Mouse (Mus musculus) neural tube, embryonic 13.5 days (tissue): ENCODE results near the gene Chka. TPM values are rescaled to one million over a fixed set of nuclear protein-coding genes. Genes with fewer than 3 reads are reported as not detected.

ENCODE experiments used
- ATAC-seq: fragments of 200-750 bp; cut with Nextera tagmentation; 2 replicates; pipeline ENCODE4 v1.8.0; 2017; ENCODE audit warnings: low read depth, mild to moderate bottlenecking, moderate TSS enrichment, moderate library complexity
- H3K27ac ChIP-seq: fragments of 300-500 bp; sonication (generic); replicated peaks from 2 replicates; pipeline ENCODE4 v1.5.1; 2015; ENCODE audit warnings: moderate library complexity, mild to moderate bottlenecking, inconsistent platforms
- H3K27me3 ChIP-seq: fragments of 300-500 bp; sonication (generic); 2 replicates; pipeline ENCODE4 v1.6.1; 2015; ENCODE audit warnings: mild to moderate bottlenecking, inconsistent platforms
- H3K36me3 ChIP-seq: fragments of 300-500 bp; sonication (generic); 2 replicates; pipeline ENCODE4 v1.6.1; 2015; ENCODE audit warnings: mild to moderate bottlenecking, inconsistent platforms
- H3K4me1 ChIP-seq: fragments of 300-500 bp; sonication (generic); replicated peaks from 2 replicates; pipeline ENCODE4 v1.6.1; 2015; ENCODE audit warnings: inconsistent platforms
- H3K4me2 ChIP-seq: fragments of 300-500 bp; sonication (generic); 2 replicates; pipeline ENCODE4 v1.6.1; 2015; ENCODE audit warnings: inconsistent platforms, mild to moderate bottlenecking, moderate library complexity
- H3K4me3 ChIP-seq: fragments of 300-500 bp; sonication (generic); 2 replicates; pipeline ENCODE4 v1.5.1; 2015; ENCODE audit warnings: mild to moderate bottlenecking, inconsistent platforms
- H3K9ac ChIP-seq: fragments of 300-500 bp; sonication (generic); 2 replicates; pipeline ENCODE4 v1.6.1; 2015; ENCODE audit warnings: moderate library complexity, mild to moderate bottlenecking, inconsistent platforms
- H3K9me3 ChIP-seq: fragments of 300-500 bp; sonication (generic); 2 replicates; pipeline ENCODE4 v1.6.1; 2016; ENCODE audit warnings: inconsistent platforms
- WGBS: fragments of 180-500 bp; shearing (Covaris S2); methylation state at CpG from one replicate; pipeline ENCODE4 v1.1.7; 2015; 5-methylcytosine and 5-hydroxymethylcytosine counted together
- polyA plus RNA-seq: library from polyadenylated mRNA; unstranded; fragments of >200 nt; fragmentation: Nextera tagmentation; extraction: Ambion mirVana; gene quantifications from 2 replicates; pipeline ENCODE4 v1.2.1, GENCODE M21; 2015

Gene Chka
- polyA plus RNA-seq, 1 experiment from 2014 or later, result 54.6 TPM

GRCm38 (mm10) chr19:3849251-3849650 lies 2.3 kb upstream of the Chka start:
- Histone ChIP-seq H3K9me3 (no peaks in the 10 kb centered on the region), H3K4me3 (no peak overlapping the region), H3K4me2 (no peak overlapping the region), H3K9ac (no peak overlapping the region), H3K27ac (no peak overlapping the region), H3K4me1 (peaks cover 25% of the 10 kb centered on the region), H3K36me3 (no peaks in the 10 kb centered on the region), H3K27me3 (no peaks in the 10 kb centered on the region)
- 88% methylated on average over 2 of the region's 2 CpGs for WGBS
- no peak for ATAC-seq

GRCm38 (mm10) chr19:3850076-3850475 lies 1.5 kb upstream of the Chka start:
- Histone ChIP-seq H3K27me3 (no peaks in the 10 kb centered on the region), H3K9ac (no peak overlapping the region), H3K36me3 (no peaks in the 10 kb centered on the region), H3K4me2 (no peak overlapping the region), H3K9me3 (no peaks in the 10 kb centered on the region), H3K4me3 (no peak overlapping the region), H3K27ac (no peak overlapping the region), H3K4me1 (peaks cover 33% of the 10 kb centered on the region)
- WGBS, result 48% methylated on average over 5 of the region's 5 CpGs
- no peak for ATAC-seq

GRCm38 (mm10) chr19:3850847-3851469 lies 615 bp upstream of the Chka start:
- Histone ChIP-seq H3K36me3 (no peaks in the 10 kb centered on the region), H3K9me3 (no peaks in the 10 kb centered on the region), H3K4me2 (peak overlapping the region; percentile 68), H3K4me3 (peak overlapping the region; percentile 64), H3K9ac (peak overlapping the region; percentile 62), H3K4me1 (peaks cover 41% of the 10 kb centered on the region), H3K27me3 (no peaks in the 10 kb centered on the region), H3K27ac (peak overlapping the region; percentile 73)
- WGBS, result 2% methylated on average over 19 of the region's 19 CpGs
- ATAC-seq, result peak; percentile 33

GRCm38 (mm10) chr19:3851979-3852681 lies 557 bp downstream of the Chka start:
- peak; percentile 30 for ATAC-seq
- no peaks in the 10 kb centered on the region for H3K36me3 ChIP-seq
- H3K27me3 ChIP-seq, result no peaks in the 10 kb centered on the region
- peak overlapping the region; percentile 92 for H3K9ac ChIP-seq
- H3K9me3 ChIP-seq, result no peaks in the 10 kb centered on the region
- peak overlapping the region; percentile 64 for H3K4me3 ChIP-seq
- peaks cover 49% of the 10 kb centered on the region for H3K4me1 ChIP-seq
- under 1% methylated on average over 71 of the region's 74 CpGs for WGBS
- peak overlapping the region; percentile 98 for H3K27ac ChIP-seq
- peak overlapping the region; percentile 68 for H3K4me2 ChIP-seq

GRCm38 (mm10) chr19:3853121-3853520 lies 1.5 kb downstream of the Chka start:
- no peak for ATAC-seq
- H3K9ac ChIP-seq, result 0 out of 2 replicates have a peak overlapping the region, but pooled peaks have one; percentile 92
- peaks cover 49% of the 10 kb centered on the region for H3K4me1 ChIP-seq
- H3K27ac ChIP-seq, result no peak overlapping the region
- no peaks in the 10 kb centered on the region for H3K9me3 ChIP-seq
- H3K36me3 ChIP-seq, result no peaks in the 10 kb centered on the region
- H3K27me3 ChIP-seq, result no peaks in the 10 kb centered on the region
- H3K4me2 ChIP-seq, result peak overlapping the region; percentile 68
- WGBS, result 85% methylated on average over 10 of the region's 10 CpGs
- peak overlapping the region; percentile 64 for H3K4me3 ChIP-seq

- Histone ChIP-seq H3K27ac (no peak overlapping the region), H3K9ac (no peak overlapping the region), H3K36me3 (no peaks in the 10 kb centered on the region), H3K9me3 (no peaks in the 10 kb centered on the region), H3K4me1 (peaks cover 49% of the 10 kb centered on the region), H3K4me3 (no peak overlapping the region), H3K27me3 (no peaks in the 10 kb centered on the region), H3K4me2 (peak overlapping the region; percentile 68)
- WGBS, result 84% methylated on average over 1 of the region's 1 CpGs
- ATAC-seq, result no peak
These were observed 2.3 kb downstream of the Chka start for GRCm38 (mm10) chr19:3853891-3854290.

DNA sequence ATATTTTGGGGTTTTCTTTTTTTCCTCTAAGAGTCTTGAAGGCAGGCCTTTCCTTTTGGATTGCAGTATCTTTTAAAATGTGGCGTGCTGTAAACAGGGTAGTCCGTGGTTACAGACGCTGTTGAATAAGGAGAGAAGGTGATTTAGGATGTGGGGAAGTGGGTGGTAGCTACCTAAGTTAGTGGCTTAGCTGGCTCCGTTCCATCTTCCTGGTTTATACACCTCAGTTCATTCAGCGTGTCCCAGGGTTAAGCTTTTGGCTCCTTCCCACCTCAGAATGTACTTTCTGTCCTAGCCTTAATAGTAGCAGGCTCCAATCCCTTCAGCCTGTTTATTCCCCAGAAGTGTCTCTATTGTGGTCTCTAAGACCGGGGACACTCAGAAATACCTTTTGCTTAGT lies 3.5 kb downstream of the Chka start:
- Histone ChIP-seq H3K9me3 (no peaks in the 10 kb centered on the region), H3K9ac (0 out of 2 replicates have a peak overlapping the region, but pooled peaks have one; percentile 8), H3K4me3 (no peak overlapping the region), H3K27me3 (no peaks in the 10 kb centered on the region), H3K27ac (peak overlapping the region; percentile 42), H3K4me1 (peaks cover 49% of the 10 kb centered on the region), H3K36me3 (no peaks in the 10 kb centered on the region), H3K4me2 (peak overlapping the region; percentile 30)
- ATAC-seq, result no peak
- WGBS, result 68% methylated on average over 6 of the region's 6 CpGs

DNA sequence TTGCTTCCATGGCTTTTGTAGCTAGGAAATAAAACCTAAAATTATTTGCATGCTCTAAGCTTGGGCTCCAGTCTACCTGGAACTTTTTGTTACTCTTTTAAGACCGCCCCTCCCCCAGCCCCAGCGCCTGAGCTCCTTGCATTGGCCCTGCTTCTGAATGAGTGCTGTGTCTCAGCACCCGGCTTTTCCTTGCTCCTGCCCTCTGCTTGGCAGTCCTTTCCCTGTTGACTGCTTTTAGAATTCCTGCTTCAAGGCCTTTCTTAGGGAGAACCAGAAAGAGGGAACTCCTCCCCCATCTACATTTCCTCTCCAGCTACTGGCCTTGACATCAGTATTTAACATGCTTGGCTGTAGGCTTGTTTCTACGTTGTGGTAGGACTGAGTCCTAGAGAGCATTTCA lies 4.0 kb downstream of the Chka start:
- WGBS, result 20% methylated on average over 4 of the region's 4 CpGs
- ATAC-seq, result no peak
- Histone ChIP-seq H3K4me2 (peak overlapping the region; percentile 30), H3K4me1 (peaks cover 47% of the 10 kb centered on the region), H3K36me3 (0 out of 2 replicates have a peak, but pooled peaks cover under 1% of the 10 kb centered on the region), H3K27ac (peak overlapping the region; percentile 42), H3K4me3 (no peak overlapping the region), H3K9me3 (no peaks in the 10 kb centered on the region), H3K9ac (0 out of 2 replicates have a peak overlapping the region, but pooled peaks have one; percentile 8), H3K27me3 (no peaks in the 10 kb centered on the region)

- Histone ChIP-seq H3K4me3 (no peak overlapping the region), H3K36me3 (0 out of 2 replicates have a peak, but pooled peaks cover 3% of the 10 kb centered on the region), H3K4me2 (no peak overlapping the region), H3K27me3 (no peaks in the 10 kb centered on the region), H3K27ac (no peak overlapping the region), H3K9me3 (no peaks in the 10 kb centered on the region), H3K9ac (no peak overlapping the region), H3K4me1 (peaks cover 40% of the 10 kb centered on the region)
- WGBS, result 80% methylated on average over 3 of the region's 3 CpGs
- no peak for ATAC-seq
These were observed 5.6 kb downstream of the Chka start for GRCm38 (mm10) chr19:3857220-3857619.

GRCm38 (mm10) chr19:3862713-3863112 lies 11.1 kb downstream of the Chka start:
- no peak overlapping the region for H3K9ac ChIP-seq
- 73% methylated on average over 2 of the region's 2 CpGs for WGBS

DNA sequence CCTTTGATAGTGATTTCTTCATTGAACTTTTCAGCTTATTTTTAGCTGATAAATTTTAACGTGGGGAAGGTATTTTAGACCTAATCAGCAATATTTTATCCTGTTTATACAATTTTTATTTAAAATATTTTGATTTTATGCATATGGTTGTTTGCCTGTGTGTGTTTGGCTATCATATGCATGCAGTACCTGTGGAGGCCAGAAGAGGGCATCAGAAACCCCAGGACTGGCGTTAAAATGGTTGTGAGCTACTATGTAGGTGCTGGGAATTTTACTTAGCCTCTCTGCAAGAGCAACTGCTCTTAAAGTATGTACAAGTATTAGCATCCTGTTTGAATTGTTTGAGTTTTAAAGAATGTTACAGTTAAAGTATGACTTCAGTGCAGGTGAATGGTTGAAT lies 13.4 kb downstream of the Chka start:
- Histone ChIP-seq H3K4me1 (no peaks in the 10 kb centered on the region), H3K9me3 (no peaks in the 10 kb centered on the region; the same call in 1 of the 2 replicates), H3K4me3 (no peak overlapping the region), H3K4me2 (no peak overlapping the region), H3K27me3 (no peaks in the 10 kb centered on the region), H3K27ac (no peak overlapping the region), H3K9ac (no peak overlapping the region), H3K36me3 (peaks cover 23% of the 10 kb centered on the region)
- no peak for ATAC-seq
- 91% methylated on average over 2 of the region's 2 CpGs for WGBS

More at GRCm38 (mm10) chr19:3862713-3863112, 11.1 kb downstream of the Chka start:
- no peak overlapping the region for H3K4me3 ChIP-seq
- no peak overlapping the region for H3K27ac ChIP-seq
- no peak overlapping the region for H3K4me2 ChIP-seq
- no peaks in the 10 kb centered on the region; the same call in 1 of the 2 replicates for H3K9me3 ChIP-seq
- H3K36me3 ChIP-seq, result peaks cover 23% of the 10 kb centered on the region
- ATAC-seq, result no peak
- H3K27me3 ChIP-seq, result no peaks in the 10 kb centered on the region
- H3K4me1 ChIP-seq, result no peaks in the 10 kb centered on the region

DNA sequence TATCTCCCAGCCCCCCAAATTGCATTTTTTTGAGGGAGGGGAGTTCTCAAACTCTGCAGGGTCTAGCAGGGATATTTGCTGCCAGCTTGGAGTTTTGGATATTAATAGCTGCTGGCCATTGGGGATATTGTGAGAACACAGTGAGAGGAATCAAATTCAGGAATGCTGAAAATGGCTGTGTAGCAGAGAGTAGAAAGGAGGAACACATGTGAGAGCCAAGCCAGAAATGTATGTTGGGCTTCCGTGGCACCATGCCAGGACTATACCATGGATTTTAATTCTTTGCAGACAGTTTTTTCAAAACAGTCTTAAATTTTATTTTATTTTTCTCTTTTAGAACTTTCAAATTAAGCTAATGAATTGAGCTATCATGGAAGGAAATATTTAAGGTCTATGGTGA lies 16.7 kb downstream of the Chka start:
- no peak overlapping the region for H3K4me3 ChIP-seq
- ATAC-seq, result no peak
- H3K9me3 ChIP-seq, result no peaks in the 10 kb centered on the region; the same call in 1 of the 2 replicates
- H3K36me3 ChIP-seq, result peaks cover 20% of the 10 kb centered on the region
- H3K27ac ChIP-seq, result no peak overlapping the region
- WGBS, result 89% methylated on average over 1 of the region's 1 CpGs
- peaks cover 11% of the 10 kb centered on the region; the same call in 1 of the 2 replicates for H3K4me1 ChIP-seq
- no peaks in the 10 kb centered on the region for H3K27me3 ChIP-seq
- no peak overlapping the region for H3K9ac ChIP-seq
- no peak overlapping the region for H3K4me2 ChIP-seq
